Mouse (Mus musculus) adrenal gland, postnatal 14 days (tissue): Measurements from ENCODE around the gene Gm45234. TPM values are rescaled to one million over a fixed set of nuclear protein-coding genes. Genes with fewer than 3 reads are reported as not detected.
"Not testable (repeated sequence)": the region's sequence is repeated elsewhere in the genome, so short reads cannot be mapped to it uniquely, and the experiment has no call there.

ENCODE experiments used
- DNase-seq: peaks from one replicate; pipeline ENCODE4 v3.0.0; 2021; ENCODE audit warnings: mixed read lengths
- long read RNA-seq, 2 experiments: library from polyadenylated mRNA; stranded (forward); transcript quantifications; one replicate each; pipeline ENCODE4 v2.0.0; 2021
- total RNA-seq: library from RNA; stranded (reverse); gene quantifications from 2 replicates; pipeline ENCODE4 v1.2.3, GENCODE M21; 2021

Gene Gm45234
- total RNA-seq = not detected in 2 replicates
- long read RNA-seq, experiment 1 = 0 reads
- long read RNA-seq, experiment 2 = 0 reads

GRCm38 (mm10) chr6:124755831-124756595 is at the start of gene Gm45234, which contains the start of gene Atn1:
Gm45234 (minus strand) TSS chr6:124756021.
Atn1 (minus strand) TSS chr6:124756524.
- DNase-seq = peak; percentile 89

GRCm38 (mm10) chr6:124804341-124804740 is 48.5 kb upstream of the Gm45234 start:
- no peak for DNase-seq

DNA sequence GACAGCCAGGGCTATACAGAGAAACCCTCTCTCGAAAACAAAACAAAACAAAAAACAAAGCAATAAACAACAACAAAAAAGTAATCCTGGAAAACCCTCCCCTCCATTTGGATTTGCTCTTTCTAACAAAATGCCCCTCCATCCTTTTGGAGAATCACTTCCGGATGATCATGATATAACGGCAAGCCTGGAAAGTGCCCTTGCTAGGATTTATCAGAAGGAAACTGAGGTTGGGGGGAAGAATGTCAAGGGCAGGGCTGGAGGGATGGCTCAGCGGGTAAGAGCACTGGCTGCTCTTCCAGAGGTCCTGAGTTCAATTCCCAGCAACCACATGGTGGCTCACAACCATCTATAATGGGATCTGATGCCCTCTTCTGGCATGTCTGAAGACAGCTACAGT is 47.9 kb upstream of the Gm45234 start:
- not testable (repeated sequence) for DNase-seq

DNA sequence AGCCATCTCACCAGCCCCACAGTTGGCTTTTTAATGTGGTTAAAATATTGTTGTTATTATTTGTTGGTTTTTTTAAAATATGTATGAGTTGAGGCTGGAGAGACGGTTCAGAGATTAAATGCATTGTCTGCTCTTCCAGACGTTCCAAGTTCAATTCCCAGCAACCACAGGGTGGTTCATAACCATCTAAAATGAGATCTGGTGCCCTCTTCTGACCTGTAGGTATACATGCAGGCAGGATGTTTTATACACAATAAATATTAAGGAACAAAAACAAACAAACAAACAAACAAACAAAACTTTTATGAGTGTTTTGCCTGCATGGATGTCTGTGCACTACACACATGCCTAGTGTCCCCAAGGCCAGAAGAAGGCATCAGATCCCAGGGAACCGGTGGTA is 47.2 kb upstream of the Gm45234 start:
- DNase-seq = no peak

DNA sequence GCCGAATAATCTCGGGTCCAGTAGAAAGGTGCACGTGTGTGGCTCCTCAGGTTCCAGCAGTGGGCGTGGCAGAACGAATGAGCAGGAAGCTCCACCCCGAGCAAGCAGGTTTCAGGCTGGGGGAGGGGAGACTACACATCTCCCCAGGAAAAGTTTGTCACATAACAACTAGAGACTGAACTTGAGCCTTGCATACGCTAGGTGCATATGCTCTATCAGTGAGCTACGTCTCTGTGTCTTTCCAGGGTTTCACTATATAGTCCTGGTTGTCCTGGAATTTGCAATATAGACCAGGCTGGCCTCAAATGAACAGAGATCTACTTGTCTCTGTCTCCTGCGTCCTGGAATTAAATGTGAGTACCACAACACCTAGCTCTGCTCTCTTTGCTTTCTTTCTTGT is 46.6 kb upstream of the Gm45234 start:
- not testable (repeated sequence) for DNase-seq

DNA sequence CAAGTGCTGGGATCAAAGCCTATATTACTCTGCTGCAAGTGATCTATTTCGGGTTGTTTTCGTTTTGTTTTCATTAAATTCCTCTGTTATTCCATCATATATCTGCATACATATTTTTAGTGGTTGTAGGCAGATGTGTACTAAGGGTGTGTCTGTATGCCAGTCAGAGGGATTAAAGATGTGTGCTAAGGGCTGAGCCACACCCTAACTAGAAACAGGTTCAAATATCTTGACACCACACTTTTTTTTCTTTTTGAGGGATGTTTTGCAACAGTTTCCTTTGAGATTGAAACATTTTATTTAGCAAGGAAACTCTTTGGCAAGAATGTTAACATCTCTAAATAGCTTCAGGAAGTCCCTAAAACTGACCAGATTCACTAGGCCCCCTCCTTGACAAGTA is 40.4 kb upstream of the Gm45234 start:
- DNase-seq = no peak

DNA sequence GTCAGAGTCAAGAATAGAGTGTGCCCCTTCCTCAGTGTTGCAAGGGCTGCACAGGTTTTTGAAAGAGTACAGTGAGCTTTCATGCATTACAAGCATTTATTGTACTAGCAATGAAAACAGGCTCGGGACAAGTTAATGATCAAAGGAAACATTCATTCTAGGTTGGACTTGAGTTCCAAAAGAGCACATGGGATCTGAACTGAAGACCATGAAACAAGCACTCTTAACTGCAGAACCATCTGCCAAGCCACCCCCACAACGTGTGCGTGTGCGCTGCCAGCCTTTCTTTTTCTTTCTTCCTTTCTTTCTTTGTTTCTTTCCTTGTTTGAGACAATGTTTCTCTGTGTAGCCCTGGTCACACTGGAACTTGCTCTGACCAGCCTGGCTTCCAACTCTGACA is 40.0 kb upstream of the Gm45234 start:
- DNase-seq = no peak

DNA sequence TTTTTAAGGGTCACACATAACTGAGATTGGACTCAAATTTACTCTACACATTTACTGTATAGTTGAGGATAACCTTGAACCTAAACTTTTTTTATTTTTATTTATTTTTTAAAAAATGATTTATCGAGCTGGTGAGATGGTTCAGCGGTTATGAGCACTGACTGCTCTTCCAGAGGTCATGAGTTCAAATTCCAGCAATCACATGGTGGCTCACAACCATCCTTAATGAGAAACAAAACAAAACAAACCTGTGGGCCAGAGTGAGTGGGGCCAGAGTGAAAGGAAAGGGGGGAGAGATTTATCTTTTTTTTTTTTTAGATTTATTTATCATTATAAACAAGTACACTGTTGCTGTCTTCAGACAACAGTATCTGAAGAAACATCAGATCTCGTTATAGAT is 36.1 kb upstream of the Gm45234 start:
- DNase-seq = no peak

GRCm38 (mm10) chr6:124790121-124790520 is 34.3 kb upstream of the Gm45234 start:
- DNase-seq = no peak

DNA sequence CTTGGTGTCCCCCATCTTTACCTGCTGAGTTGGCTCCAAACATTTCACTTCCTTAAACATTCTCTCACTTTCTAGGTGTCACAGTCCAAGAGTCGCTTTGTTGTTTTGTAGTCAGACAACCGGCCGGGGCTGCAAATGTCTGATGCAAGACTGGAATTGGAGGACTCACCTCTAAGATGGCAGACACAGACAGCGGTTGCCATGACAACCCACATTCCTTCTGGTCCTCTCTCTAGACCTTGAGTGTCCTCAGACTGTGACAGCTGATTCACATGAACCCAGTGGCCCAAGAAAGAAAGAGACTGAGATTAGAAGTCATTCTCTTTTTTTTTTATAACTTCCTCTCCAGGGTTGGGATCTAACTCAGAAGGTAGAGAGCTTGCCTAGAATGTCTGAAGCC is 33.7 kb upstream of the Gm45234 start:
- DNase-seq = no peak

DNA sequence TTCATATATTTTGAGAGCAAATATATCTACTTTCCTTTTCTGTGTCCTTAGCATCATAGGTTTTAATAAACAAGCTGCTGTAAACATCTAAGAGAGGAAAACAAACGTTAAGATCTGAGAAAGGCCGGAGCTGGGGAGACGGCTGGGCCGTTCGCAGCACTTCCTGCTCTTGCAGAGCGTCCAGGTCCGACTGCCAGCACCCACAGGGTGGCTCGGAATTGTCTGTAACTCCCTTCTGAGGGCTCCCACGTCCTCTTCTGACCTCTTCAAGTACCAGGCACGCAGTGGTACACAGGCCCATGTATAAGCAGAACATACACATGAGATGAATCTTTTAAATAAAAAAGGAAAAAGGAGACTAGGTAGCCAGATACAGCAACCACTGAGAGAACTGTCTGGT is 31.9 kb upstream of the Gm45234 start:
- no peak for DNase-seq

DNA sequence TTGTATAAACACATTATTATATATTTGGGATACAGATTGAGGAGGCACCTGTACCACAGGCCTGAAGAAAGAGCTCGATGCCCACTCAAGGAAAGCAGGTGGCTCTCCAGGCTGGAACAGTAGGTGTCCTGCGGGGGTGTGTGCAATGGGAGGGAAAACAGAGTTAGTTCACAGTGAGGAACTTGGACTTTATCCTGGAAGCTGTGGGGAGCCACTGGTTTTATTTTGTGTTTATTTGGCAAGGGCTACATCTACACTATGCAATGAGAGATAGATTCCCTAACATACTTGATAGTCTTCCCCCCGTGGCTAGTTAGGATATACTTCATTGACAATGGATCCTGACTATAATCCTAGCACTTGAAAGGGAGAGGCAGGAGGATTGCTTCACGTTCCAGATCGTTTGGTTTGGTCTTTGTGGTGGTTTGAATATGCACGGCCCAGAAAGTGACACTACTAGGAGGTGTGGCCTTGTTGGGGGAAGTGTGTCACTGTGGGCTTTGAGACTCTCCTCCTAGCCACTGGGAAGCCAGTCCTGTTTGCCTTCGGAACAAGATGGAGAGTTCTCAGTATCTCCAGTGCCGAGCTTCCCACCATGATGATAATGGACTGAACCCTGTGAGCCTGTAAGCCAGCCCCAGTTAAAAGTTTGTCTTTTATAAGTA is 31.1 kb upstream of the Gm45234 start:
- DNase-seq = no peak

DNA sequence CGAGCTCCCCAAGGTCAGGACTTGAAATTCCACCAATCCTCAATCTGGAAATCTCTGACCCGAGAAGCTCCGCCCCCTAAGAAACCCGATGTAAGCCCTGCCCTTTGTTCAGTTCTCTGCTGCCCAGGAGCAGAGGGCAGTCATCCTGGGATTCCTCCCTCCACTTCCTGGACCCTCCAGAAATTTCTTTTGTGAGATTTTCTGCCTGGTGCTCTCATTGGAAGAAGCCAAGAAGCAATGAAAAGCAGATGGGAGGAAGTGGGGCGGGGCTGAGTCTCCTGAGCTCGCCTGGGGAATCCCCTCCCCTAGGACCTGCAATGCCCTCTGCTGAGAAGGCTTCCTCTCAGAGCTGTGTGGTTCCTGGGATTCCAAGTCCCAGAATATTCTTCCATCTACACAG is 26.6 kb upstream of the Gm45234 start:
- peak; percentile 50 for DNase-seq

- DNase-seq = no peak
These were observed 25.1 kb upstream of the Gm45234 start for GRCm38 (mm10) chr6:124780917-124781316.

- no peak for DNase-seq
These were observed 24.2 kb upstream of the Gm45234 start for GRCm38 (mm10) chr6:124779984-124780416.

- DNase-seq = peak; percentile 54
These were observed 23.6 kb upstream of the Gm45234 start, which contains the start of gene Lrrc23 for GRCm38 (mm10) chr6:124779222-124779983. Lrrc23 (minus strand) TSS chr6:124779727.

- no peak for DNase-seq
These were observed 14.7 kb upstream of the Gm45234 start for GRCm38 (mm10) chr6:124770511-124770910.

GRCm38 (mm10) chr6:124770013-124770412 is 14.2 kb upstream of the Gm45234 start:
- no peak for DNase-seq

DNA sequence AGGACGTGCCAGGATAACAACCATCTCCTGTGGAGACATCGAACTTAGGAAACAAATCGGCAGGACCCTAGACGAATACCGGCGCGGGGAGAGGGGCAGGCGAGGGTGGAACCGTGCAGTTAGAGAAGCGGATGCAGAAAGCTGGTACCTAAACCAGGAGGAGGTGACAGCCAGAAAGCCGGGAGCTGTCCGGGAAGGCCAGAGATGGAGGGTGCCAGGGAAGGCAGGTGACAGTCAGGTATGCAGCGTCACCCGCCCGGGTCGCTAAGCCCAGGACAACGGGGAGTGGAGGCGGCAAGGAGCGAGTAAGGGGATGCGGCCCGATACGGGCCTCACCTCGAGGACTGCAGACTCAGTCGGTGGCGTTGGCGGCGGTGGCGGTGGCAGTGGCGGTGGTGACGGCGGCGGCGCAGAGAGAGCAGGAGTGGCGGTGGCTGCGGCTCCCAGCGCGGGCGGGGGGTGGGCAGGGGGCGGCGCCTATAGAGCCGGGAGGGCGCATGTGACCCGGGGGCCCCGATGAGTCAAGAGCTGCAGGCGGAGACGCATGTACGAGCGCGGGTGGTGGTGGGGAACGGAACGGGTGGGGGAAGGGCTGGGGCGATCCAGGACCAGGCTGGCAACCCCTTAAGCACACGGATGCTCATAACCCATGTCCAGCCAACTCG is 13.4 kb upstream of the Gm45234 start, which contains the start of gene Eno2:
Gene Eno2 (minus strand): TSS at position 573 of the 665 bp plus-strand sequence.
- peak; percentile 80 for DNase-seq

DNA sequence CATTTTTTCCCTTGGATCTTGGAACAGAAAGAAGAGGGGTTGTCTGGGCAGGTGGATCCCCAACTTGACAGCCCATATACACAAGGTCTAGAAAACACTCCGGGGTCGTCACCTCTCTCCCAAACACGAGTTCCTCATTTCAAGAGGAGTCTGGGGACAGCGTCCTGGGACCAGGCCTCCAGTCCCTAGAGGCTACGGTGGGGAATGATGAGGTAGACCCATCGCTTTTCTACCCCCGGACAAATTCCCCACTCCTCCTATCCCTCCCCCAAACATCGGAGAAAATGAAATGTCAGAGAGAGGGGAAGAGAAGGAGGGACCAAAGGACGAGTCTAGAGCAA is 12.9 kb upstream of the Gm45234 start:
- DNase-seq = no peak

DNA sequence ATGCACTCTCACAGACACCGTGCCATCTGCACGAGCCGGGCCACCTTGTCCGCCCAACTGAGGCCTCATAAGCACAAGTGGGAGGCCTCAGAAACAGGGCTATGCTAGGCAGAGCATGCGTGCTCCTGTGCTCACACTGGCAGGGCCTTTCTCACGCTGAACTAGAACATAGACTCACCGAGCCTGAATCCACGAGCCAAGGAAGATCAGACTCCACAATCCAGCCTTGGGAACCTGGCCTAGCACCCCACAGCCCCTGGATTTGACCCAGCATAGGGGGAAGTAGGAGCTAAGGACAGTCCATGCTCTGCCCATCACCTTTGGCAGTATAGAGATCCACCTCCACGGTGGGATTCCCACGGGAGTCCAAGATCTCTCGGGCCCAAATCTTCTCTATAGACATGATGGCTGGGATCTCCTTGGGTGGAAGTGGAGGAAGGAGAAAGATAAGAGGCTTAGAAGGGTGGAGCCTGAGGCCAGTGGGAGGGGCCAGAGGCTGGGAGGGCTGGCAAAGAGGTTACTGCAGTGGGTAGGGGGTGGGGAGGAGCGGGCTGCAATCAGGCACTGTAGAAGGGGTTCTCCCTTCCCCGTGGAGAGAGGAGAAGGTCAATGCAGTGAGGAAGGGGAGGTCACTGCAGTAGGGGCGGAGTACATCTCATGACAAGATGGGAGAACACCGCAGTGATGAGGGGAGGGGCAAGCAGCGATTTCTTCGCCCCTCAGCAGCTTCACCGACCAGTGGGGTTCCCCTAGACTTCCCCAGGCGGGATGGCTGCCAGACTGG is 12.3 kb upstream of the Gm45234 start:
- no peak for DNase-seq
